Mouse (Mus musculus) embryo, embryonic 11 days (tissue): ENCODE data around the gene Psd.

Experiments used
- DNase-seq: peaks from one replicate; pipeline ENCODE4 v3.0.0-alpha.2; 2015

Gene Psd

DNA sequence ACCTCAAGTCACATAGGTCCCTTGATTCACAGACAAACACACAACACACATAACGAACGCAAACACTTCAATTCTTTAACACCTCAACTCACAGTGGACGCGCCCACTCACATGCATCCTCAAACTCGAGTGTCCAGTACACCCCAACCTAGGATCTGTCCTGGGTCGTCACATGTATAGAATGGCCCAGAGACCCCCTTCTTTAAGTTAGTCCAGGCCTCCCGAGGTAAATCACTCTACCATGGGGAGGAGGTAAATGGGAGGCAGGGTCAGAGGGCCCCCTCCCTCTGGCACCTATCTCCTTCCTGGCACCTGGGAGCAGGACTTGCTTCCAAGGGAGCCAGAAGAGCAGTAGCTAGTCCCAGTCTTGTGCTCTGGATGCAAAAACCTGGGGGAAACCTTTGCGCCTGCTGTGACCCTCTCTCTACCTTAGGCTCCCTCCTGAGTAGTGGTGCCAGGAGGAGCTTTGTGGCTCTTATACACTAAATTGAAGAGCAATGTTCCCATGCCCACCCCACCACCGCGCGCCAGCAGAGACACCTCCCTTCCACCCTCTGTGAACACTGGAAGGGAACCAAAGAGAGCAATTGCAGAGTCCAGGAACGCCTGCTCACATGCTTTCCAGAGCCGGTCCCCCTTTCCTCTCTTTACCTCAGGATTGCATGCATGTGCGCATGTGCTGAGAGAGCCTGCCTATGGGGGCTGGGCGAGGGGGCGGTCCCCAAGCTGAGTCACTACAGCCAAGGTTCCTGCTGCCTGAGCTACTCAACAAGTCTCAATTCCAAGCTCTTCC, 8.2 kb downstream of the Psd start:
- peak; percentile 72 for DNase-seq

DNA sequence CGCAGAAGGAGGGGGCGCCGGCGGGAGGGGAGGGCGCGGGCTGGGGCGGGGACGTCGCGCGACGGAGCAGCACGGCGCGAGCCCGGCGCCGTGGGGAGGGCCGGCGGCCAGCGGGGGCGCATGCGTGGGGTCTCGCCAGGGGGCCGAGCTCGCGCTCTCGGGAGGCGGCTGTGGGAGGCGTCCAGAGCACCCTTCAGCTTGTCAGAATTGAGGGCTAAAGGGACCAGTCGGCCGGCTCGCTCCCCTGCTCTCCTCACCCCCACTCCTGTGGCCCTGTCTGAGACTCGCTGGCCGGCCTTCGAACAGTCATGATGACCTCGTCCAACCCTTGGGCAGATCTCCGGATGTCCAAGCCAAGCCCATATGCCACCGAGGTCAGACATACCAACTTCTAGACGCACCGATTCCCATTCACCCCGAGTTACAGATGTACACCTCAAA, 8.9 kb downstream of the Psd start:
- no peak for DNase-seq

DNA sequence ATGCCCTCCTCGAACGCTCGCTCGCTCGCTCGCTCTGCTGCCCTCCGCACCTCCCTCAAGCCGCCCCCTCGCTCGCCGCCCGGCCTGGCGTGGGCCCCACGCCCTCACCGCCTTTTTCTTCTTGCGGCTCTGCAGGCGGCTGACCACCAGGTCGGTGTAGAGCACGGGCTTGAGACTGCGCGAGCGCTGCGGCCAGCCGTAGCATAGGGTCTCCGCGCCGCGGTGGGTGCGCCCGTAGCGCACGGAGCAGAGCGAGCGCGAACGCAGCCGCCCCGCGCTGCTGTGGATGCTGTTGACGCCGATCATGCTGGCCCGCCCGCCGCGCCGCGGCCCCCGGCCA, 9.4 kb downstream of the Psd start:
- peak; percentile 41 for DNase-seq

DNA sequence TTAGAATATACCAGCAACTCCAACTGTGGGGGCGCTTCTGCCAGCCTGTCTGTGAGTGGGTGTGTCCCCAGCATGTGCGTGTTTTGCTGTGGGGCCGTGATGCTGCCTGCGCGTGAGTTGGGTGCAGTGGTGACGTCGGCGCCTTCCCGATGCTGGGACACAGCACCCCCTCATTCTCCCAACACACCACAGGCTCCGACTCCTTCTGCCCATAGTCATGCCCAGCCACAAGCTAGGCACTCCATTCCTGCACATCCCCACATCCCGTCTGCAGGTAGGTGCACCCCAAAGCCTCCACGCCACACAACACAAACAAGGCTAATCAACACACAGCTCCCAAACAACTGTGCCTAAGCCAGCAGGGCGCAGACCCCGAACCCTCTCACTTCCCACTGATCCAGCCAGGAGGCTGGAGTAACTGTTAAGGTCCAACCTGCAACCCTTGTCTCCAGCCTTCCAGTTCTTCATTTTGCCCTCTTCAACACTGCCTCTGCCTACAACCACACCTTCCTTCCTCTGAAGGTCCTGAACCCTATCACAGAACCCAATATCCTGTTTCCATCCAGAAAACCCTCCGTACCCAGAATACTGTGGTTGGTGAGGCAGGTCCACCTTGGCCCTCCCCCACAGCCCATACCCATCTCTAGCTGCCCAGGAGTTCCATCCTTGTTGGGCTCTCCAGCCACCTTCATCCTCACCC, 10.0 kb downstream of the Psd start:
- no peak for DNase-seq

DNA sequence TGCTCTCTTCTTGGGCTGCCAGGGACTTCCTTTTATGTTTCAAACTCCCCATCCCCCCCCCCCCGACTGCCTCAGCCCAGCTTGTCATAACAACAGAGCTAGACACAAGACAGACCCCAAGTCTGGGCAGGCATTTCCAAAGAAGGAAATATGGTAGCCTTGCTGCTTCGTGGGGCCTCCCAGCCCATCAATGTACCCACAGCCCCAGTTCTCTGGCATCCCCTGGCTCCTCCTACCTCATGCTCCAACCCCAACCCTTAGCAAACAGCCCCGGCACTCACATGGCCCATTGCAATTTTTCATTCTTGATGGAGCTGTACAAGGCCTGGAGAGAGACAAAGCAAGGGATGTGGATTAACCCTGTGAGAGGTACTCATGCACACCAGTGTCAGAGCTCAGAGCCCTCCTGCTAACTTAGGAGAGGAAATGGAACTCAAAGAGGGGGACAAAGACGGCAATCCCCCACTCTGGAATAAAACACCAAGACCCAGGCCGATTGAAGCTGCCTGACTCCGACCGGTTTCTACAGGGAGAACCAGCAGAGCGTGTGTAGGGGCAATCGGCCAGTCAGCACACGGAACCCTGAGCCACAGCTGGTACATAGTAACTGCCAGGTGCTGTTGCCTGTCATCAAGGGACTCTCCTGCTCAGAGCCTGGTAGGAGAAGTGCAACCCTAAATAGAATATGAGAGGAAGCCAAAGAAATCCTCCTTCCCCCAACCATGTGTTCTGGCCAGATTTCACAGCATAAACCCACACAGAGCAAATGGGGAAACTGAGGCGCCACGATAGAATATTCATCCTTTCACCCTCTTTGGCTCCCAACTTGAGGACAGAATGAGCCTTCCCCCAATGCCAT, 11.0 kb downstream of the Psd start:
- no peak for DNase-seq

DNA sequence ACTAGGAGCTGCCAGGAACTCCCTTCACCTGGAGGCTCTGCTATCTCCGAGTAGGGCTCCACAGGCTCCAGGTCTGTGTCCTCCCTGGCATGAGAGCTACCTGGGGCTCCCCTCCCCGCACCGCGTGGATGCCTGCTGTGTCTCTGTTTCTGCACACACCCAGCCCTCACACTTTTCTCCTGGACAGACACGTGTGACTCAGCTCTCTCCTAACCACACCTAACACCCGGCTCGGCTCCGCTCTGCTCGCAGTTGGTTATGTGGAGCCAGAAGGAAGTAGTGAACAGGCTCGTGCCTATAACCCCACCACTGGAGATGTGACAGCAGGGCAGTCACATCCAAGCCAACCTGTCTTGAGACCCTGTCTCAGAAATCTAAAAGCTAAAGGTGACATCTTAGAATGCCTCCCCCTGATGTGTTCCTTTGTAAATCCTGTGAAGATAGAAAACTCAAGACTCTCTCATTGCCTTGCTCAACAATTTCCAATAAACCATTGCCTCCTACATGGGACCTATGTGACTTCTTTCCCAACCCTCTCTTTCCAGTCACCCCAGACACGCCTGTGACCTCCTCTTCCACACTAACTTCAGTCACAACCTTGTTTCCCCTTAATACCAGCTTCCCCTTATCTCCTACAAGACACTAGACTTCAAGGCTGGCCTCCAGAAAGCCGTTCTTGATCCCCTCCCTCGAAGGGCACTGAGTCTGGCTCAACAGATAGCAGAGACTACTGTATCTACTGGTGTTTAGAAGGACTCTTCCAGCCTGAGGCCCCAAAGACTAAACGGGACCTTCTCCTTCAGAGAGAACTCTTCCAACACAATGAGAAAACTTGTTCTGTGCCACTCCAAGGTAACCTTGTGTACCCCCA, 11.8 kb downstream of the Psd start:
- DNase-seq: no peak

DNA sequence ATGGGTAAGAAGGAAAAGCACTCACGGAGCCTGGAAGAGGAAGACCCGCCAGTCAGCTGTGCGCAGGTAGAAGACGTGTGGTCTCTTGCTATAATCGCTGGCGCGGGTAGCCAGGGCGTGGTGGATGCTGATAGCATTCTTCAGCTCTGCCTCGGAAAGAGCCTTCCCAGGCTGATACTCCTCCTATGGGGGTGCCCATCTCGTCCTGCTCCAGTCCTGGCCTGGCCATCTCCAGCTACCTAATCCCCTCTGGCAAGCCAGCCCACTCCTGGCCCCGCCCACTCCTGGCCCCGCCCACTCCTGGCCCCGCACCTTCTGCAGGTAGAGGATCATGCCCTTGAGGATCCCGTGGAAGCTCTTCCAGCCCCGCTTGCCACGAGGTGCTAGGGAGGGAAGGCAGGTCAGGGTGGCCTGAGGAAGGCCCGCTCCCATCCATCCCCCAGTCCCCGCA, 12.8 kb downstream of the Psd start:
- DNase-seq: no peak

DNA sequence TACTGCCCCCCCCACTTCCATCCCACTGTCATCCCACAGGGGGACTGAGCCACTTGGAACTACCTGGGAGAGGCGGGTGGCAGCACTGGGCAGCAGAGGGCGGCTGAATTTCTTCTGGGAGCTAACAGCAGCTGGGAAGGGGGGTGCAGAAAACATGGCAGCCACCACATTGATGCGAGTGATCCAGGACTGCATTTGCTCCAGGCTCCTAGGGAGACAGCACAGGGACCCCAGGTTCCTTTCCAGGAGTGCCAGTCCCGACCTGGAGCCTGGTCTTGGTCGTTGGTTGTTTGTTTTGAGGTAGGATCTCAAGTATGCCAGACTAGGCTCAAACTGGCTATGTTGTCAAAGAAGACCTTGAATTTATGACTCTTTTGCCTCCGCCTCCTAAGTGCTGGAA, 13.4 kb downstream of the Psd start:
- no peak for DNase-seq

DNA sequence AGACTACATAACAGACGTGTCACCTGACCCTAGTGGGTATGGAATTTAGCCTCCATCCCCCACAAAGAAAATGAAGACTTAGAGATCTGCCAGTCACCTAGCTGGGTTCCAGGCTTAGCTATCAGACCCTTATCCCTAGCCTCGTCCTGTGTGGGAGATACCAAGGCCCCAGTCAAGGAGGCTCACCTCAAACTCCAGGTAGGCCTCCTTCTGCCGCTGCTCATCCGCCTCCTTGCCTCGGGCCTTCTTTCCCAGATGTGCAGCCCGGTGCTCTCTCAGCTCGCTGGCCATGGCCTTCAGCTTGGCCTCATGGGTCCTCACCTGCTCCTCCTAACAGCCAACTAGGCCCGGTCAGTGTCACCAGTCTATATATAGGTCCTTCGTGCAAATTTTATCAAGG, 13.8 kb downstream of the Psd start:
- DNase-seq: no peak

DNA sequence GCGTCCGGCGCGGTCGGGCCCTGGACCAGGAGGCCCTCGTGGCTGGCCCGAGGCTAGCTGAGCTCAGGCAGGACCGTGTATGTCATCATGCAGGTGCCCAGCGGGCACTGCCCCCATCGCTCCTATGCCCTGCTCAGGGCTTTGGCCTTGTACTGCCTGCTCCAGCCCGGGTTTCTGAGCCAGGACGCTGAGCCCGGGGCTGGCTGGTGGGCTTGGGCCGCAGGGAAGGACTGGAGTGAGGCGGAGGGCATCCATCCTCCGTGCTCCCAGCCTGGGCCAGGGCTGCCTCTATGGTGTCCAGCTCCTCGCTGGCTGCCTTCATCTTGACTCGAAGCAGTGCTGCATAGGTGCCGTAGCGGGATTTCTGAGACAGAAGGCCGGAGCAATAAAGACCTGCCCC, 14.4 kb downstream of the Psd start:
- DNase-seq: no peak

DNA sequence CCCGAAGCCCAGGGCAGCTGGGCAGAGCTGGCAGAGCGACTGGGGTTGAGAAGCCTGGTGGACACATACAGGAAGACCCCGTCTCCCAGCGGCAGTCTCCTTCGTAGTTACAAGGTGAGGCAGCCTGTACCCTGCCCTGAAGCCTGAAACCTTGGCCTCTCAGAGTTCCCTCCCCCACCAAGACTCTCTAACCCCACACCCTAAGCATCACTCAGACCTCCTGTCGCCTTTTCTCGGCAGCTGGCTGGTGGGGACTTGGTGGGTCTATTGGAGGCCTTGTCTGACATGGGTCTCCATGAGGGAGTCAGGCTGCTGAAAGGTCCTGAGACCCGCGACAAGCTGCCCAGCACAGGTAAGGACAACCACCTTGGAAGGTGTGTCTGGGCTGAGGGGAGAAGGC, 15.6 kb downstream of the Psd start:
- DNase-seq: no peak

DNA sequence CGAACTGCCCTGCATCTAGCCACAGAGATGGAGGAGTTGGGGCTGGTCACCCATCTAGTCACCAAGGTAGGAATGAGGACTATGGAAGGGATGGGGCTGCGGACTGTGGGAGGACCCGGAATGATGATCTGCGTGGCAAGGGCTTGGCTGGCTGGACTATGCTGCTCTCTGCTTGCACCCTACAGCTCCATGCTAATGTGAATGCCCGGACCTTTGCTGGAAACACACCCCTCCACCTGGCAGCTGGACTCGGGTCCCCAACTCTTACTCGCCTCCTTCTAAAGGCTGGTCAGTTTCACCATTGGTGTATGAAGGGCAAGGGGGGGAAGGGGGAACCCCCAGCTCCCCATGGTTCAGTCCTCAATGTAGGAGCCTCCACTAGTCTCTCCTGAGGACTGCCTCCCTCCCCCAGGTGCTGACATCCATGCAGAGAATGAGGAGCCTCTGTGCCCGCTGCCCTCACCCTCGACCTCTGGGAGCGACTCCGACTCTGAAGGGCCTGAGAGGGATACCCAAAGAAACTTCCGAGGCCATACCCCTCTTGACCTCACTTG, 16.6 kb downstream of the Psd start:
- DNase-seq: no peak

DNA sequence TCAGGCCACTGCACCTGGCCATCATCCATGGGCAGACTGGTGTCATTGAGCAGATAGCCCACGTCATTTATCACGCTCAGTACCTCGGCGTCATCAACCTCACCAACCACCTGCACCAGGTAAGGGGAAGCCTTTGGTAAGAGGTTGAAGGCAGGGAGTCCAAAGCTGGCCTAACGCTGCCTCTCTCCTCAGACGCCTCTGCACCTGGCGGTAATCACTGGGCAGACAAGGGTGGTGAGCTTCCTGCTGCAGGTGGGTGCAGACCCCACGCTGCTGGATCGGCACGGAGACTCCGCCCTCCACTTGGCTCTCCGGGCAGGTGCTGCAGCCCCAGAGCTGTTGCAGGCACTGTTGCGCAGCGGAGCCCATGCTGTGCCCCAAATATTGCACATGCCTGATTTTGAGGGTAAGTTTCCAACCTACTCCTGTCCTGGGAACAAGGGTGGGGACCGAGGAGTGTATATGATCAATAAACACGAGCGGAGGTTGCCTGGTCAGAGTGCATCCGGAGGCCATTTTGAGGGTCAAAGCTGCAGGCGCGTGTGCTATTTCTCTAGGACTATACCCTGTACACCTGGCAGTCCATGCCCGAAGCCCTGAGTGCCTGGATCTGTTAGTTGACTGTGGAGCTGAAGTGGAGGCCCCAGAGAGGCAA, 17.2 kb downstream of the Psd start:
- DNase-seq: no peak

DNA sequence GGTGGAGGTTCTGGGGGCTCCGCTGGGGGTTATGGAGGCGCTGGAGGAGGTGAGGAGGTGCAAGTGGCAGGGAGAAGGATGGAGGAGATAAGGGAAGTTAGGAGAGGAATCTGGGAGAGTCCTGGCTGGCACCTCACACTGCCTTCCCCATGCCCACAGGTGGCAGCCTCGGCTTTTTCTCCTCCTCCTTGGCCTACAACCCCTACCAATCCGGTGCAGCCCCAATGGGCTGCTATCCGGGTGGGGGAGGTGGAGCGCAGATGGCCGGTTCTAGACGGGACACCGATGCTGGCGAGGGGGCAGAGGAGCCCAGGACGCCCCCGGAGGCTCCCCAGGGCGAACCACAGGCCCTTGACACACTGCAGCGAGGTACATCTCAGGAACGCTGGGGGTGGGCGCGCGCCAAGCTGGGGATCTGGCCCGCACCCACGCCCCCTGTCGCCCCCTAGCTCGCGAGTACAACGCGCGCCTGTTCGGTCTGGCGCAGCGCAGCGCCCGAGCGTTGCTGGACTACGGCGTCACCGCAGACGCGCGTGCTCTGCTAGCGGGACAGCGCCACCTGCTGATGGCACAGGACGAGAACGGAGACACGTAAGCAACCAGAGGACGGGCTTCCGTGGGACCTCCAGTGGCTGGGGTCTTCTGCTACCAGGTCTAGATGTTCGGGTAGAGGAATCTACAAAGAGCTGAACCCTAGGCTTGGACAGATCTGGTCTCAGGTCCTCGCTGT, 18.1 kb downstream of the Psd start:
- DNase-seq: peak; percentile 95

DNA sequence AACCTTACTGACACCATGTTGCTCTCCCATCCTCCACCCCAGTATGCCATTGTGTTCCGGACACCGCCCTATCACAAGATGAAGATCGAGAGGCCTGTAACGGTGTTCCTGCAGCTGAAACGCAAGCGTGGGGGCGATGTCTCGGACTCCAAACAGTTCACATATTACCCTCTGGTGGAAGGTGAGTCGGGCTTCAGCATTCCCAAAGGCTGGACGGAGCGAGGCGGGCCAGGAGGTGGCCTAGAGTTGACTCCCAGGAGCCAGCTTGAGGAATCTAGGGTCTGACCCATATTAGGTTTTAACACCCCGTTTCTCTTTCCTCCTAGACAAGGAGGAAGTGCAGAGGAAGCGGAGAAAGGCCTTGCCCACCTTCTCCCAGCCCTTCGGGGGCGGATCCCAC, 18.7 kb downstream of the Psd start:
- DNase-seq: no peak

DNA sequence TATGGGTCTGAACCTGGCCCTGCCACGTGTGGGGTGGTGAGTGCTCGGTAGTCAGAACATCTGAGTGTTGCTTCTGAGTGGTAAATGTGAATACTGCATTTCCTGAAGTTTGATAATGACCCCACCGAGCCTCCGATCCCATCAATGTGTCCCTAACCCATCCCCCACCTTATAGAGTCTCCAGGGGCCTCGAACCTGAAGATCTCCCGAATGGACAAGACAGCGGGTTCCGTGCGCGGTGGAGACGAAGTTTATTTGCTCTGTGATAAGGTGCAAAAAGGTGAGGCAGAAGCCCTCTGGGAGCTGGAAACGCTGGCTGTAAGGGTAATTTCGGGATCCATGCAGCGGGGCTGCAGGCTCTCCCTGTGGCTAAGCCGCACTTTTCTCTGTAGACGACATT, 19.2 kb downstream of the Psd start:
- DNase-seq: no peak

DNA sequence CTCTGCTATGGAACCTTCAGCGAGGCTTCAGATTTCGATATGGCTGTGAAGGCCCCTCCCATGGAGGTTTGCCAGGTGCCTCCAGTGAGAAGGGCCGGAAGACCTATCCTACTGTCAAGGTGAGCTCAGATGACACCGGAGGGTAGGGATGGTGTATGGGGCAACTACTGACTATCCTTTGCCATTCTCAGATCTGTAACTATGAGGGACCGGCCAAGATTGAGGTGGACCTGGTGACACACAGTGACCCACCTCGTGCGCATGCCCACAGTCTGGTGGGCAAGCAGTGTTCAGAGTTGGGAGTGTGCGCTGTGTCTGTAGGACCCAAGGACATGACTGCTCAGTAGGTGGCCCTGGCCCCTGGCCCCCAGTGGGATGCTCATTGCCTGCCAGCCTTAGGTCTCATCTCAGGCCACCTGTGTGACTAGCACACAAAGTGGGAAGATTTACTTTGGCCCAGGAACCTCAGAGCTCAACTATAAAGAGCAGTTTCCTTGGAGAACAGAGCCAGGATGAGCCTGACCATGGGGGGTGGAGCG, 20.1 kb downstream of the Psd start:
- no peak for DNase-seq

DNA sequence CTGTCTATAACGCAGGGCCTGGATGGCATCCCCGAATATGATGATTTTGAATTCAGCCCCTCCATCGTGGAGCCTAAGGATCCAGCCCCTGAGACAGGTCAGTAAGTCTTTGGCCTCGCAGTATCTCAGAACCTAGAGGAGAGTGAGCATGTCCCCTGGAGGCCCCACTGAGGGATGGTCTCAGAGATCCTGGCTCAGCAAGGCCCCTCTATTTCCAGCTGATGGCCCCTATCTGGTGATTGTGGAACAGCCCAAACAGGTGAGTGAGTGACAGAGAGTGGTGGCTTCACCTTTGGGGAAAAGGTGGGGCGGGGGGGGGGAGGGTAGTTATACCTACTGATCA, 20.7 kb downstream of the Psd start:
- DNase-seq: no peak

DNA sequence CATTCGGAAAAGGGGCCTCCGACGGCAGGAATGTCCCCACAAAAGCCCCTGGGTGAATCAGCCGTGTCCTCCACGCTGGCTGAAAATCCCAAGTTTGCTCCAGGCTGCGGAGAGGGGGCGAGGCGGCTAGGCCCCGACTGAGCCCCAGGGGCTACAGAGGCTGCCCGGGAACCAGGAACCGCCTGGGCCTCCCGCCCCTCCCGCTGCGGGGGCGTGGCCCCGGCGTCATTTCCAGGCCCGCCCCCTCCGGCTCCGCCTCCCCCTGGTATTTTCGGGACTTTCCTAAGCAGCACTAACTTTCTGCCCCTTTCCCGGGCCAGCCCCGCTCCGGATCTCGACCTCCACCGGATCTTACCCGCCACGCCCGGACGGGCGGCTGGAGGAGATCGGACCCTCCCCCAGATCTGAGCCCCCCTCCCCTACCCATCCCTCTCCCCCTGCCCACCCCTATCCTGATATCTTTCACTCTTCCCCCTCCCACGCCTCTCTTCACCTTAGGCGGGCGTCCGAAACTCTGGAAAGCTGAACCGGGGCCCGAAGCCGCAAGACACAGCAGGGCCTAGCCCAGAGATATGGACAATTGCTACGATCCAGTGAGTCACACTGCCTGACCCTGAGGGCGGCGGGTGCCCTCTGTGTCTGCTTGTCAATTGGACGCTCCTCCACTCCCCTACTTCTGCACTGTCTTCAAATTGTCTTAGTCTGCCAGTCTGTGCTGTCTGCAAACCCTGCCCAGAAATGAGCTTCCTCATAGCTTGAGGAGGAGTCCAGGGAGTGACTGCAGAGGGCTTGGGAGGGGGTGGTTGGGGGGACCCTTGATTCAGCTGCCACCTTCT, 21.3 kb downstream of the Psd start:
- DNase-seq: peak; percentile 92

DNA sequence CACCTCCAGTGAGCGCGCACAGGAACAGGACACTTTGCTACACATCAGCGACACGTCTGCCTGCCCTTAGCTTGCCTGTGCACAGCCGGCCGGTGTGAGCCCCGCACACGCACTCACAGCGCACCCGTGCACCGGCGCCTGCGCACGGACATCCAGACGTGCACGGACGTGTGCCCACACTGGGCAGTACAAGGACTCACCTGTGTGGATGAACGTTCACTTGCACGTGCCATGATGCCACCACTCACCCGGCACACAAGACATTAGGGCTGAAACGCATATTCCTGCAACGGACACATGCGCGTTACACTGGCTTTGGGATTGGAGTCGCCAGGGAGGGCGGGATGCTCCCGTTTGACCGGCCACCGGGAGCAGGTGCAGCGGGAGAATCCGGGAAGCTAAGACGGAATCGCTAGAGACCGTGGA, 22.0 kb downstream of the Psd start:
- peak; percentile 42 for DNase-seq
